In the genomic region with DNA sequence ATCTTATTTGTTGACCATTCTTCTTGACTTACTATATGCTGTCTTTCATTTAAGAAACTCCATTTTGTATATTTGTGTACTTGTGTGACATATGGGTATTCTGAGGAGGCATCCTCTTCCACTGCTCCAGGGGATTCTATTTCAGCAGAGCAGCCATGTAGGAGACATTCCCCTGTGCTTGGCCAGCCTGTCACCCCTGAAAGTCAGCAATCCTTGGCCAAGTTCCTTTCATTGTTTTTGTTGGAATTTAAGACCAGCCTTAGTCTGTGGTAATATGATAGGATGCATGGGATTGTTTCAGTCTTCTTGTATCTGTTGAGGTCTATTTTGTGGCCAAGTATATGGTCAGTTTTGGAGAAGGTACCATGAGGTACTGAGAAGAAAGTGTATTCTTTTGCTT, we compare ENCODE assay signal across 25 mouse cellular contexts.
A peak's percentile ranks its signal among the peaks of the same experiment; 100 is the strongest.
DNase-seq lines count a peak whose midpoint lies in the region; ATAC-seq and TF ChIP-seq lines count a peak whose summit lies in the region.
"Had no signal": no experiment of that assay in that cellular context is flagged by ENCODE, and none has a peak within 500 bp of the region (broad histone marks: within the 10 kb centered on the region; RNA-seq: fewer than 3 reads in every experiment).

No protein-coding gene starts in this region.

- dilution Hi-C loops in CH12.LX (cut with MboI; ENCODE audit: extremely low pct_ligation_motif_present, extremely low pct_unique_long_range_greater_than_20kb, low sequenced_read_pairs): no loop called here

- no peak overlapping the region for H3ac ChIP-seq in myocyte (ENCODE audit: control insufficient read depth, insufficient read length)

- TF ChIP-seq RAD21 in CH12.LX (IDR thresholded peaks at IDR 0.05; ENCODE audit: low read depth, low read length): no peak

- peak; percentile 79 for ATAC-seq in kidney, embryonic 15.5 days (replicated peaks; ENCODE audit: low FRiP score)
- 0 out of 2 replicates have a peak, but pooled peaks have one; percentile 49 for ATAC-seq in kidney, postnatal 0 days (replicated peaks; ENCODE audit: low FRiP score, low read depth)
- ATAC-seq: forebrain, embryonic 15.5 days; forebrain, postnatal 0 days; Patski had no signal

- no peaks in the 10 kb centered on the region for H3K4me1 ChIP-seq in kidney, embryonic 15.5 days
- H3K4me1 ChIP-seq in kidney, postnatal 0 days (replicated peaks; ENCODE audit: insufficient read depth, low read length): no peaks in the 10 kb centered on the region
- no peaks in the 10 kb centered on the region for H3K4me1 ChIP-seq in CH12.LX (ENCODE audit: control insufficient read depth in 1 of 2, insufficient read depth in 2 of 2)
- H3K4me1 ChIP-seq: embryonic facial prominence, embryonic 13.5 days; embryonic facial prominence, embryonic 15.5 days; forebrain, embryonic 10.5 days; forebrain, embryonic 12.5 days; forebrain, embryonic 15.5 days had no signal

- in situ Hi-C loops in CH12.LX (cut with MboI; ENCODE audit: low pct_ligation_motif_present, low pct_unique_long_range_greater_than_20kb, low sequenced_read_pairs): no loop called here

- no peaks in the 10 kb centered on the region for H3K36me3 ChIP-seq in kidney, embryonic 15.5 days
- no peaks in the 10 kb centered on the region for H3K36me3 ChIP-seq in kidney, postnatal 0 days (ENCODE audit: insufficient read depth, low read length)
- H3K36me3 ChIP-seq in CH12.LX (replicated peaks in 1 of 2; ENCODE audit: control insufficient read depth in 1 of 2, insufficient read depth in 1 of 2, low read length in 1 of 2) (no peaks in the 10 kb centered on the region), myocyte (ENCODE audit: control insufficient read depth, insufficient read depth) (no peaks in the 10 kb centered on the region)
- H3K36me3 ChIP-seq: embryonic facial prominence, embryonic 13.5 days; embryonic facial prominence, embryonic 15.5 days; forebrain, embryonic 10.5 days; forebrain, embryonic 12.5 days; forebrain, embryonic 15.5 days had no signal

- H3K4me3 ChIP-seq in kidney, embryonic 15.5 days (replicated peaks): no peak overlapping the region
- no peak overlapping the region for H3K4me3 ChIP-seq in kidney, postnatal 0 days (replicated peaks; ENCODE audit: low read depth, low read length)
- no peak overlapping the region for H3K4me3 ChIP-seq in CH12.LX (replicated peaks in 1 of 3; ENCODE audit: low read depth in 2 of 3, low read length in 2 of 3, poor library complexity in 1 of 3)
- no peak overlapping the region for H3K4me3 ChIP-seq in myocyte
- H3K4me3 ChIP-seq: embryonic facial prominence, embryonic 13.5 days; embryonic facial prominence, embryonic 15.5 days; erythroblast, embryonic 14.5 days; forebrain, embryonic 10.5 days; forebrain, embryonic 12.5 days; forebrain, embryonic 15.5 days had no signal

- no peak overlapping the region for H3K9ac ChIP-seq in kidney, embryonic 15.5 days
- H3K9ac ChIP-seq in kidney, postnatal 0 days (ENCODE audit: low read depth, low read length): no peak overlapping the region
- H3K9ac ChIP-seq in CH12.LX (ENCODE audit: insufficient read depth, low read depth): no peak overlapping the region
- H3K9ac ChIP-seq: embryonic facial prominence, embryonic 13.5 days; embryonic facial prominence, embryonic 15.5 days; forebrain, embryonic 12.5 days; forebrain, embryonic 15.5 days; forebrain, postnatal 0 days had no signal

- H3K79me2 ChIP-seq in CH12.LX (replicated peaks; ENCODE audit: control insufficient read depth, extremely low read depth, insufficient read depth, poor library complexity, severe bottlenecking): no peaks in the 10 kb centered on the region
- H3K79me2 ChIP-seq in myocyte (ENCODE audit: control insufficient read depth, insufficient read depth): no peaks in the 10 kb centered on the region

- H3K4me2 ChIP-seq in kidney, embryonic 15.5 days: no peak overlapping the region
- H3K4me2 ChIP-seq in kidney, postnatal 0 days (ENCODE audit: low read length): no peak overlapping the region
- H3K4me2 ChIP-seq in CH12.LX (ENCODE audit: insufficient read depth, low read depth, poor library complexity, severe bottlenecking) (peak overlapping the region; percentile 12; the same call in 1 of the 2 replicates), myocyte (ENCODE audit: low read depth) (peak overlapping the region; percentile 57)
- H3K4me2 ChIP-seq: embryonic facial prominence, embryonic 13.5 days; embryonic facial prominence, embryonic 15.5 days; forebrain, embryonic 12.5 days; forebrain, embryonic 15.5 days had no signal

- no peak for TF ChIP-seq CTCF in kidney, postnatal 0 days (IDR thresholded peaks at IDR 0.05; ENCODE audit: low read depth)
- TF ChIP-seq CTCF in CH12.LX (conservative IDR thresholded peaks at IDR 0.05 in 1 of 2, IDR thresholded peaks at IDR 0.05 in 1 of 2; ENCODE audit: low read depth in 2 of 2, low read length in 2 of 2): no peak

- no peak for DNase-seq in kidney, postnatal 4 days
- DNase-seq in kidney, postnatal 0 days (ENCODE audit: low spot score): peak; percentile 54
- DNase-seq in kidney, postnatal 10 days: no peak
- DNase-seq in CH12.LX (ENCODE audit: extremely low read depth): no peak
- DNase-seq in thymus, postnatal 36 days: no peak
- no peak for DNase-seq in embryo, embryonic 11 days
- DNase-seq: adrenal gland, adult 8-10 months; adrenal gland, postnatal 14 days; adrenal gland, postnatal 36 days; B cell, adult 2 months; cerebellum, adult 11-12 months; cerebellum, adult 2 months; cerebellum, adult 9-10 months; cerebellum, postnatal 10 days; cerebellum, postnatal 25 days; forebrain, postnatal 0 days had no signal

- H3K9me3 ChIP-seq in kidney, embryonic 15.5 days (replicated peaks): no peaks in the 10 kb centered on the region
- no peaks in the 10 kb centered on the region for H3K9me3 ChIP-seq in kidney, postnatal 0 days (replicated peaks; ENCODE audit: low read length)
- no peaks in the 10 kb centered on the region for H3K9me3 ChIP-seq in CH12.LX (replicated peaks; ENCODE audit: low read length)
- H3K9me3 ChIP-seq: embryonic facial prominence, embryonic 13.5 days; embryonic facial prominence, embryonic 15.5 days; forebrain, embryonic 10.5 days; forebrain, embryonic 12.5 days; forebrain, embryonic 15.5 days had no signal

- TF ChIP-seq POLR2A in CH12.LX (IDR thresholded peaks at IDR 0.05; ENCODE audit: low read depth, low read length): no peak
- TF ChIP-seq POLR2A in myocyte (IDR thresholded peaks at IDR 0.05; ENCODE audit: insufficient read length, low read depth): no peak

- no peaks in the 10 kb centered on the region for H3K27me3 ChIP-seq in kidney, embryonic 15.5 days
- no peaks in the 10 kb centered on the region for H3K27me3 ChIP-seq in kidney, postnatal 0 days (ENCODE audit: insufficient read depth, low read length)
- no peaks in the 10 kb centered on the region for H3K27me3 ChIP-seq in CH12.LX (replicated peaks)
- H3K27me3 ChIP-seq in myocyte (ENCODE audit: control insufficient read depth, insufficient read depth, insufficient read length): no peaks in the 10 kb centered on the region
- H3K27me3 ChIP-seq: embryonic facial prominence, embryonic 13.5 days; embryonic facial prominence, embryonic 15.5 days; forebrain, embryonic 12.5 days; forebrain, embryonic 15.5 days; Patski had no signal

- no peak overlapping the region for H3K27ac ChIP-seq in kidney, embryonic 15.5 days
- H3K27ac ChIP-seq in kidney, postnatal 0 days: no peak overlapping the region
- no peak overlapping the region for H3K27ac ChIP-seq in CH12.LX (ENCODE audit: insufficient read depth, low read depth)
- H3K27ac ChIP-seq: embryonic facial prominence, embryonic 13.5 days; embryonic facial prominence, embryonic 15.5 days; forebrain, embryonic 10.5 days; forebrain, embryonic 12.5 days; forebrain, embryonic 15.5 days had no signal

- TF ChIP-seq EP300 in CH12.LX (IDR thresholded peaks at IDR 0.05; ENCODE audit: low read length): no peak

TF ChIP-seq in CH12.LX, 34 proteins besides CTCF, POLR2A, EP300 and RAD21:
- TF ChIP-seq USF1 (IDR thresholded peaks at IDR 0.05; ENCODE audit: low read depth, low read length): no peak
- TF ChIP-seq ZKSCAN1 (IDR thresholded peaks at IDR 0.05; ENCODE audit: borderline replicate concordance, low read depth, low read length): no peak
- no peak for TF ChIP-seq NRF1 (IDR thresholded peaks at IDR 0.05; ENCODE audit: low read depth, low read length)

TF ChIP-seq in myocyte, 11 proteins besides CTCF, POLR2A, EP300 and RAD21:
- TF ChIP-seq USF1 (IDR thresholded peaks at IDR 0.05; ENCODE audit: low read depth) (no peak), SRF (IDR thresholded peaks at IDR 0.05; ENCODE audit: control insufficient read depth, insufficient read length, low read depth) (no peak), MYOG (IDR thresholded peaks at IDR 0.05; ENCODE audit: control insufficient read depth in 1 of 3, insufficient read depth in 1 of 3, insufficient read length in 2 of 3, low read depth in 2 of 3) (no peak), MAX (IDR thresholded peaks at IDR 0.05; ENCODE audit: low read depth) (no peak), TCF3 (IDR thresholded peaks at IDR 0.05; ENCODE audit: insufficient read length, low read depth) (no peak), E2F4 (IDR thresholded peaks at IDR 0.05; ENCODE audit: insufficient read depth) (no peak), TCF12 (IDR thresholded peaks at IDR 0.05; ENCODE audit: insufficient read depth, poor library complexity, severe bottlenecking) (no peak), POLR2AphosphoS2 (IDR thresholded peaks at IDR 0.05; ENCODE audit: insufficient read length, low read depth) (no peak), REST (IDR thresholded peaks at IDR 0.05; ENCODE audit: insufficient read depth, insufficient read length) (no peak), MYOD1 (IDR thresholded peaks at IDR 0.05; ENCODE audit: control insufficient read depth in 1 of 3, insufficient read length in 2 of 3, low read depth in 2 of 3) (no peak), CEBPB (IDR thresholded peaks at IDR 0.05; ENCODE audit: insufficient read depth, poor library complexity, severe bottlenecking) (no peak)
TF ChIP-seq in myocyte: peak in this region for 0.

Comparison
In these comparisons a context has a peak if more than half of its experiments do, and no peak if none do; other contexts are left out.
1. H3K4me2 ChIP-seq: peak in CH12.LX (single experiment) and myocyte (single experiment); none in kidney, embryonic 15.5 days (single experiment) and kidney, postnatal 0 days (single experiment).